Mouse (Mus musculus) intestine, embryonic 16.5 days (tissue): ENCODE measurements around the gene Cfap161. TPM values are rescaled to one million over a fixed set of nuclear protein-coding genes. Genes with fewer than 3 reads are reported as not detected.

Experiments
- ATAC-seq: fragments of 200-750 bp; cut with Nextera tagmentation; 2 replicates; pipeline ENCODE4 v1.8.0; 2017; ENCODE audit warnings: moderate TSS enrichment, moderate library complexity
- H3K27ac ChIP-seq: fragments of 300-500 bp; sonication (generic); 2 replicates; pipeline ENCODE4 v1.5.1; 2014; ENCODE audit warnings: mild to moderate bottlenecking, low read length
- H3K27me3 ChIP-seq: fragments of 300-500 bp; sonication (generic); replicated peaks from 2 replicates; pipeline ENCODE4 v1.6.1; 2014; ENCODE audit warnings: low read length, control low read depth, mixed read lengths; ENCODE audit not compliant: control insufficient read depth, insufficient read depth
- H3K36me3 ChIP-seq: fragments of 300-500 bp; sonication (generic); 2 replicates; pipeline ENCODE4 v1.6.1; 2014; ENCODE audit warnings: low read length, control low read depth; ENCODE audit not compliant: control insufficient read depth, insufficient read depth
- H3K4me1 ChIP-seq: fragments of 300-500 bp; sonication (generic); 2 replicates; pipeline ENCODE4 v1.6.1; 2014; ENCODE audit warnings: low read length, control low read depth, mixed read lengths; ENCODE audit not compliant: control insufficient read depth, insufficient read depth
- H3K4me2 ChIP-seq: fragments of 300-500 bp; sonication (generic); 2 replicates; pipeline ENCODE4 v1.6.1; 2014; ENCODE audit warnings: low read depth, low read length, control low read depth
- H3K4me3 ChIP-seq: fragments of 300-500 bp; sonication (generic); 2 replicates; pipeline ENCODE4 v1.5.1; 2014; ENCODE audit warnings: mild to moderate bottlenecking, low read length
- H3K9ac ChIP-seq: fragments of 300-500 bp; sonication (generic); 2 replicates; pipeline ENCODE4 v1.6.1; 2014; ENCODE audit warnings: low read depth, low read length
- H3K9me3 ChIP-seq: fragments of 300-500 bp; sonication (generic); 2 replicates; pipeline ENCODE4 v1.6.1; 2016; ENCODE audit warnings: low read length, control low read depth; ENCODE audit not compliant: control insufficient read depth
- WGBS: fragments of 180-500 bp; shearing (Covaris S2); extraction: QIAGEN DNeasy Blood & Tissue Kit; methylation state at CpG from one replicate; pipeline ENCODE4 v1.1.7; 2014; 5-methylcytosine and 5-hydroxymethylcytosine counted together
- polyA plus RNA-seq: library from polyadenylated mRNA; unstranded; fragments of >200 nt; fragmentation: Nextera tagmentation; extraction: Ambion mirVana; gene quantifications from 2 replicates; pipeline ENCODE4 v1.2.1, GENCODE M21; 2015

Gene Cfap161
- polyA plus RNA-seq, 1 experiment from 2014 or later = 0.13 TPM

DNA sequence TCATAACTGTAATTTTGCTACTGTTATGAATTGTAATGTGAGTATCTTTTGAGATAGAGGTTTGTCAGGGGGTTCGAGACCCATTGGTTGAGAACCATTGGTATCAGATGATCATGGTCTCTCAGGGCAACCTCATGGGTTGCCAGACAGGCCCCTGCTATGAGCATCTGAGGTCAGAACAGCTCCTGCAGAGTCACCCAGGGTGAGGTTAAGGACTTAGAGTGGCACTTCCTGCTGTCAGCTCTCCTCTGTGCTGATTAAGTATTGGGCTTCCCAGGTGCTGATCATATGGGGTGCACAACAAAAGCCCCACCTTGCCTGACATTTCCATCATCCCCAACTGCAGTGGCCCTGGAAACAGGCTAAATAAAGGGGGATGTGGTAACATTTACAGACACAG lies 46.3 kb downstream of the Cfap161 start:
- ATAC-seq = no peak
- no peak overlapping the region for H3K27ac ChIP-seq
- H3K9me3 ChIP-seq = no peaks in the 10 kb centered on the region
- no peak overlapping the region for H3K4me2 ChIP-seq
- no peak overlapping the region for H3K9ac ChIP-seq
- no peaks in the 10 kb centered on the region for H3K27me3 ChIP-seq
- H3K4me3 ChIP-seq = no peak overlapping the region
- 0 out of 2 replicates have a peak, but pooled peaks cover 6% of the 10 kb centered on the region for H3K4me1 ChIP-seq
- no peaks in the 10 kb centered on the region for H3K36me3 ChIP-seq
- 93% methylated on average over 1 of the region's 1 CpGs for WGBS

DNA sequence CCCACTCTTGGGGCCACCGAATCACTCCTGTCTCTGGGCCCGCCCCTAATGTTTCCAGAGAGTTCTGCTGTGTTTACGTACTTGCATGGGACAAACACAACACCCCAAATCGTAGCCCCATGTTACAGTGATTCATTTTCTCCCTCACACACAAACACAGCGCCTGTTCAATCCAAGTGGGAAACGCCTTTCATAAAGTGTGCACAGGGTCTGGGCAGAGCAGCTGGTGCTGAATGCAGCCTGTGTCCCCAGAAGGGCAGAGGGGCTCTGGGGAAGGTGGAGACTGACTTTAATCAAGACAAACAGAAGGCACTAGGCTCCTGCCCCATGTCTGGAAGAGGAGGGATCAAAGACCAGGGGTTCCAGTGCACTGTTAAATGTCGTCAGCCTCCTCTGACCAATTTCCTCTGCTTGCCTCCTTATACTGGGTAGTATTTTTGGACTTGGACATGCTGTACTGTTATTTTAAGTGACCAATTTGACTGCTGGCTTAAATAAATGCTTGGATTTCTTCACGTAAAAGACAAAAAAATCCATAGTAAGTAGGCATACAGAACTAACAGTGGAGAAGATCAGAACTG lies 48.5 kb downstream of the Cfap161 start:
- peak; percentile 48; the same call in 1 of the 2 replicates for ATAC-seq
- Histone ChIP-seq H3K36me3 (no peaks in the 10 kb centered on the region), H3K4me1 (0 out of 2 replicates have a peak, but pooled peaks cover 6% of the 10 kb centered on the region), H3K27ac (peak overlapping the region; percentile 73), H3K4me2 (peak overlapping the region; percentile 7; the same call in 1 of the 2 replicates), H3K9ac (peak overlapping the region; percentile 7; the same call in 1 of the 2 replicates), H3K9me3 (no peaks in the 10 kb centered on the region), H3K4me3 (no peak overlapping the region), H3K27me3 (no peaks in the 10 kb centered on the region)
- WGBS = 38% methylated on average over 8 of the region's 8 CpGs

DNA sequence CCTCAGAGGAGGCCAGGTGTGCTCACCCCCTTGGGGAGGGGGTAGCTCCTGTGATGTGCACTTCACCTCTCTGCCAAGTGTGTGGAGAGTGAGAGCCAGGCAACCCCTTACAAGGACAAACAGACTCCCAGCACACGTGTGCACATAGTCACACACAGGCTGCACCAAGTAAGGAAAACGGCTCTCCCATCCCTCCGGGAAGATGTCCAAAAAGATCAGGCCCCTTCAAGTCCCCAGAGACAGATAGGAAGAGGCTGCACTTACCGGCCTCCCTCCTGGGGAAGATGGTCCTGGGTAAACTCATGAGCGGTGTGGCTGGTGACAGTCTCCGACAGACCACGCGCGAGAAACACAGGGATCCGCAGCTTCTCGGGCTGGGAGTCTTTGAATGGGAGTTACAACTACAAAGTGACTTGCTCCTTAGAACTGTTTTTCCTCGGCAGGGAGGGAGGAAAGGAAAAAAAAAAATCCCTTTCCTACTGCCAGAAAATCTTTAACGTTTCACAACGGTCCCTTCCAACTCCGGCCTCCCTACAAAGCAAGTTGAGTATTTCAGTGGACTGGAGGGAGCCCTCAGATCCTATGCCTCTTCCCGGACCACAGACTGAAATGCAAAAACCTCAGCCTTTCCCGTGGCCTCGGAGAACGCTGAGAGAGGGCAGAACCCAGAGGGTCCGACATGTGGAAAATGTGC lies 49.1 kb downstream of the Cfap161 start, which contains the start of gene Il16:
TSS of gene Il16 (minus strand) at position 314 of the 694 bp plus-strand sequence.
- H3K4me2 ChIP-seq = peak within 1 kb of the TSS; percentile 7; the same call in 1 of the 2 replicates
- H3K4me1 ChIP-seq = 0 out of 2 replicates have a peak, but pooled peaks cover 6% of the 10 kb centered on the region
- peak; percentile 76 for ATAC-seq
- H3K9ac ChIP-seq = peak within 1 kb of the TSS; percentile 7; the same call in 1 of the 2 replicates
- H3K27ac ChIP-seq = peak within 1 kb of the TSS; percentile 73
- no peaks in the 10 kb centered on the region for H3K27me3 ChIP-seq
- H3K4me3 ChIP-seq = peak within 1 kb of the TSS; percentile 8; the same call in 1 of the 2 replicates
- WGBS = 23% methylated on average over 20 of the region's 20 CpGs
- no peaks in the 10 kb centered on the region for H3K36me3 ChIP-seq
- H3K9me3 ChIP-seq = no peaks in the 10 kb centered on the region

DNA sequence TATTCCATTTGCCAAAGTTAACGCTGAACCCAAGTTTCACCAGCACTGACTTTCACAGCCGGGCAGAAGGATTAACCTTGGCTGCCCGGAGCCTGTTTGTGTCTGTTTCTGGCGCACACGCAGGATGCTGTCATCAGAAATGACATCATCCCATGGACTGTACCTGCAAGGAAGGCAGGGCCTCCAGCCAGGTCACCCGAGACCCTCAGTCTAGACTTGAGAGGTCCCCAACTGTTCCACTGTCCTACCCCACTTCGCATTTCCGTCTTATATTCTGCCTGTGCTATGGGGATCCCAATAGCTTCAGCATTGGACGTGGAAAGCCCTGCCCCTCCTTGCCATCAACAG lies 49.6 kb downstream of the Cfap161 start:
- no peak for ATAC-seq
- WGBS = 66% methylated on average over 9 of the region's 9 CpGs
- no peak overlapping the region for H3K9ac ChIP-seq

DNA sequence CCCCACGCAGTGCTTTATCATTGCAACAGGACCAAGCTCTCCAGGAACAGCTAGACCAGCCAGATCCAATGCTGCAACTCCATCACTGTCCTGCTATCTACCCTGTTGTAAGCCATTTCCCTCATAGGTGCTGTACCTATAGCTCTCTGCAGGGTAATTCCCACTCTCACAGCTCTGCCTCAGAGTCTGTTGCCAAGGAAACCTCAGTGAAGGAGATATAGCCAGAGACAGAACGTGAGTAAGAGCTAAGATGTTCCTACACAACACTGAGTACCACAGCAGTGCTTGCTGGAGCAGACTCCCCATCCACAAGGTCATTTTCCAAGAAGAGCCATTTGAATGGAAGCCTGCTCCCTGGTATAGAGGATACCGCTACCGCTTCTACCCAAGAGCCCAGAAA lies 50.4 kb downstream of the Cfap161 start:
- Histone ChIP-seq H3K9me3 (no peaks in the 10 kb centered on the region), H3K36me3 (no peaks in the 10 kb centered on the region), H3K27ac (no peak overlapping the region), H3K9ac (no peak overlapping the region), H3K4me1 (0 out of 2 replicates have a peak, but pooled peaks cover 6% of the 10 kb centered on the region), H3K4me3 (no peak overlapping the region), H3K4me2 (no peak overlapping the region), H3K27me3 (no peaks in the 10 kb centered on the region)
- WGBS = 83% methylated on average over 4 of the region's 4 CpGs
- no peak for ATAC-seq

More for the DNA sequence above, 49.6 kb downstream of the Cfap161 start:
- Histone ChIP-seq H3K4me3 (0 out of 2 replicates have a peak overlapping the region, but pooled peaks have one; percentile 8), H3K4me2 (peak overlapping the region; percentile 7; the same call in 1 of the 2 replicates), H3K27me3 (no peaks in the 10 kb centered on the region), H3K4me1 (0 out of 2 replicates have a peak, but pooled peaks cover 6% of the 10 kb centered on the region), H3K27ac (peak overlapping the region; percentile 73; the same call in 1 of the 2 replicates), H3K9me3 (no peaks in the 10 kb centered on the region), H3K36me3 (no peaks in the 10 kb centered on the region)

DNA sequence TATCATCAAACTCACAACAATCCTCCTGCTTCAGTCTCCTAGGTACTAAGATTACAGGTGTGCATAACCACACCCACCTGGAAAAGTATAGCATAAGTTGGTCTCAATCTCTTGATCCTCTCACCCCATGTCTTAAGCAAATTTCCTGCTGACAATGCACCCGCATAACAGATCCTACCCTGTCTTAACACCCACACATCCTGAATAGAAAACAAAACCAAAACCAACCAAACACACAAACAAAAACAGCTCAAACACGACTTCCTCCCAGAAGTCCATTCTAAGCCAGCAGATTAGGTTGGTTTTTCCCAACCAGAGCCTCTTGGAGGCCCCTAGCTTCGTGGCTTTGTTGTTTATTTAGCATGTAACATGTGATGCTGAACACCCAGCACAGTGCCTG lies 52.0 kb downstream of the Cfap161 start:
- Histone ChIP-seq H3K27ac (no peak overlapping the region), H3K4me2 (no peak overlapping the region), H3K36me3 (no peaks in the 10 kb centered on the region), H3K27me3 (no peaks in the 10 kb centered on the region), H3K4me3 (no peak overlapping the region), H3K4me1 (peaks cover 8% of the 10 kb centered on the region; the same call in 1 of the 2 replicates), H3K9ac (no peak overlapping the region), H3K9me3 (no peaks in the 10 kb centered on the region)
- no peak for ATAC-seq
- WGBS = 52% methylated on average over 3 of the region's 3 CpGs

DNA sequence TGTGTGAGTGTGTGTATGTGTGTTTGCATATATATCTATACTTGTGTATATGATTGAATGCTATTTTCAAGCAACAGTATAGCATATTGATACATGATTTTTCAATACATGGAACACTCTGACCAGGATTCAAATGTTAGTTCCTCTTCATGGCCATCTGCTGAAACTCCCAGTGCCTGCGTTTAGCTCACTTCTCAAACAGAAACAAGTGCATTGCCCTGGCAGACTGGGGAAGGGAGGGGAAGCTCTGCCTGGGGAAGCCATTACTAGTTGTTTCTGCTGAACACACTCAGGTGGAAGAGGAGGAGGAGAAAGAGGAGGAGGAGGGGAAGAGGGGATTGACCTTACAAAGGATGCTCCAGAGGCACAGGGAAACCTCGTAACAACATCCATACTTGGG lies 52.7 kb downstream of the Cfap161 start:
- WGBS = 67% methylated on average over 2 of the region's 2 CpGs
- ATAC-seq = no peak
- no peak overlapping the region for H3K4me2 ChIP-seq

DNA sequence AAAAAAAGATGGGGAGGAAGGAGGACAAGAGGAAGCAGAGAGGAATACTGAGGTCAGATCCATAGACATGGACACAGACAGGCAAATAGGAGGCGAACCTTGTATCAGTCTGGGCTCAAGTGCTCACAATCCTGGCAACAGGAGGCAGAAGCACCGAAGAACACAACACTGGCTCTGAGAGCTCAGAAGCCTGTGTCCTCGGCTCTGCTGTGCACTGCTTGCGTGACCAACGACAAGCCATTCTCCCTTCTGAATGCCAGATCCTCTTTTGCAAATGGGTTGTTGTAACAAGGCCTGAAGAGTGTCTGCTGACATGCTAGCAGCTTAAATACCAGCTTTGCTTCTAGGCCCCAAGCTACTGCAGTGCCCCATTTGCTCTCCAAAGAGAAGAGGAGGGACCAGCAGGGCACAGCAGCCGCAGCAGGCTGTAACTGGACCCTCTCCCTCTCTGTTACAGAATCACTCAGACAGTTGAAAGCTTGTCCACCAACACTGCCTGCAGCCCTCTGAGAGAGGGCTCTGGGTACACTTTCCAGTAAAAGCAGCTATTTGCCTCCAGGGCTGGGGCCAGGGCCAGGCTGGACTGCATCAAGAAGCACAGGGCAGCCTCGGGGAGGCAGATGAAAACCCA lies 54.9 kb downstream of the Cfap161 start:
- no peak overlapping the region for H3K4me3 ChIP-seq
- H3K9me3 ChIP-seq = no peaks in the 10 kb centered on the region
- ATAC-seq = no peak
- H3K4me2 ChIP-seq = no peak overlapping the region
- H3K4me1 ChIP-seq = peaks cover 2% of the 10 kb centered on the region; the same call in 1 of the 2 replicates
- H3K27me3 ChIP-seq = no peaks in the 10 kb centered on the region
- no peak overlapping the region for H3K9ac ChIP-seq
- H3K36me3 ChIP-seq = no peaks in the 10 kb centered on the region
- no peak overlapping the region for H3K27ac ChIP-seq
- 56% methylated on average over 7 of the region's 7 CpGs for WGBS

More for the DNA sequence above, 52.7 kb downstream of the Cfap161 start:
- Histone ChIP-seq H3K9ac (no peak overlapping the region), H3K9me3 (no peaks in the 10 kb centered on the region), H3K27me3 (no peaks in the 10 kb centered on the region), H3K27ac (no peak overlapping the region), H3K36me3 (no peaks in the 10 kb centered on the region), H3K4me1 (peaks cover 8% of the 10 kb centered on the region; the same call in 1 of the 2 replicates), H3K4me3 (no peak overlapping the region)
